Mouse (Mus musculus): ENCODE data around the gene Snx33. TPM values are rescaled to one million over a fixed set of nuclear protein-coding genes. Genes with fewer than 3 reads are reported as not detected.
"Not testable (repeated sequence)": the region's sequence is repeated elsewhere in the genome, so short reads cannot be mapped to it uniquely, and the experiment has no call there.

Gene Snx33
- polyA plus RNA-seq, 1 experiment from 2014 or later = 11.5 TPM

- H3K9me3 ChIP-seq; ATAC-seq (ENCODE audit: insufficient number of reproducible peaks, insufficient read depth, low FRiP score, low TSS enrichment, low read depth); H3K27ac ChIP-seq; H3K36me3 ChIP-seq; H3K9ac ChIP-seq; H3K27me3 ChIP-seq; H3K4me3 ChIP-seq; H3K4me2 ChIP-seq: not testable (repeated sequence)
- WGBS = 84% methylated on average over 5 of the region's 5 CpGs
- peaks cover 11% of the 10 kb centered on the region for H3K4me1 ChIP-seq
Observed at GRCm38 (mm10) chr9:56948699-56949098, 20.5 kb upstream of the Snx33 start.

- ATAC-seq (ENCODE audit: insufficient number of reproducible peaks, insufficient read depth, low FRiP score, low TSS enrichment, low read depth); H3K4me3 ChIP-seq; H3K27me3 ChIP-seq; H3K27ac ChIP-seq; H3K9me3 ChIP-seq; H3K36me3 ChIP-seq; H3K9ac ChIP-seq; H3K4me2 ChIP-seq: not testable (repeated sequence)
- H3K4me1 ChIP-seq = peaks cover 11% of the 10 kb centered on the region
- WGBS = 23% methylated on average over 3 of the region's 3 CpGs
Observed at GRCm38 (mm10) chr9:56947481-56947880, 19.3 kb upstream of the Snx33 start.

DNA sequence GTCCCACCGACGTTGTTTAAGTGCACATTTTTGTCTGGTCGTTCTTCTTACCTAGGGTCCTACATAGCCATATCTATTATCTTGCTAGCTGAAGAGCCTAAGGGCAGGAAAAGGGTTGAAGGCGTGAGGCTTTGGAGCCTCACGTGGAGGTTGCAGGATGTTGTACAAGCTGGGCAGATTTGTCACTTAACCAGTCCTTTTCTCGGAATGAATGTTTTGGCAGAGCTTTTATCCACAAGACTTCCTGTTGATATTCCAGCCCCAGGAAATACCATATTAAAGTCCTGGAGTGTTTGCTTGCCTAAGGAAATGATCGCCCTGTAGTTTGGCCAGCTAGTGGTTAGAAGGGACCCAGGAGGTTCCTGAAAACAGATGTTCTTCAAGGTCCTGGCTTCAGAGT, 10.2 kb upstream of the Snx33 start:
- H3K27me3 ChIP-seq = no peaks in the 10 kb centered on the region
- peaks cover 13% of the 10 kb centered on the region for H3K4me1 ChIP-seq
- no peak for ATAC-seq (ENCODE audit: insufficient number of reproducible peaks, insufficient read depth, low FRiP score, low TSS enrichment, low read depth)
- no peaks in the 10 kb centered on the region for H3K36me3 ChIP-seq
- peak overlapping the region; percentile 93 for H3K9ac ChIP-seq
- H3K4me2 ChIP-seq = peak overlapping the region; percentile 83
- no peaks in the 10 kb centered on the region for H3K9me3 ChIP-seq
- H3K27ac ChIP-seq = no peak overlapping the region; the same call in 1 of the 2 replicates
- peak overlapping the region; percentile 82 for H3K4me3 ChIP-seq
- WGBS = 2% methylated on average over 7 of the region's 7 CpGs

- Histone ChIP-seq H3K9me3 (no peaks in the 10 kb centered on the region), H3K4me1 (peaks cover 13% of the 10 kb centered on the region), H3K9ac (peak within 1 kb of the TSS; percentile 93), H3K4me3 (peak within 1 kb of the TSS; percentile 82), H3K27me3 (no peaks in the 10 kb centered on the region), H3K27ac (peak within 1 kb of the TSS; percentile 94), H3K4me2 (peak within 1 kb of the TSS; percentile 83), H3K36me3 (no peaks in the 10 kb centered on the region)
- under 1% methylated on average over 73 of the region's 73 CpGs for WGBS
- ATAC-seq (ENCODE audit: insufficient number of reproducible peaks, insufficient read depth, low FRiP score, low TSS enrichment, low read depth) = peak; percentile 87
Observed at GRCm38 (mm10) chr9:56937223-56938160, 9.3 kb upstream of the Snx33 start, which contains the start of gene Imp3. Gene Imp3, plus strand, starts transcription at chr9:56937475.

- Histone ChIP-seq H3K27me3 (no peaks in the 10 kb centered on the region), H3K9ac (0 out of 2 replicates have a peak overlapping the region, but pooled peaks have one; percentile 0), H3K4me1 (peaks cover 13% of the 10 kb centered on the region), H3K27ac (no peak overlapping the region), H3K36me3 (no peaks in the 10 kb centered on the region), H3K4me2 (peak overlapping the region; percentile 66), H3K9me3 (no peaks in the 10 kb centered on the region), H3K4me3 (peak overlapping the region; percentile 82)
- 16% methylated on average over 6 of the region's 6 CpGs for WGBS
- ATAC-seq (ENCODE audit: insufficient number of reproducible peaks, insufficient read depth, low FRiP score, low TSS enrichment, low read depth) = no peak
Observed at GRCm38 (mm10) chr9:56936861-56937222, 8.7 kb upstream of the Snx33 start.

DNA sequence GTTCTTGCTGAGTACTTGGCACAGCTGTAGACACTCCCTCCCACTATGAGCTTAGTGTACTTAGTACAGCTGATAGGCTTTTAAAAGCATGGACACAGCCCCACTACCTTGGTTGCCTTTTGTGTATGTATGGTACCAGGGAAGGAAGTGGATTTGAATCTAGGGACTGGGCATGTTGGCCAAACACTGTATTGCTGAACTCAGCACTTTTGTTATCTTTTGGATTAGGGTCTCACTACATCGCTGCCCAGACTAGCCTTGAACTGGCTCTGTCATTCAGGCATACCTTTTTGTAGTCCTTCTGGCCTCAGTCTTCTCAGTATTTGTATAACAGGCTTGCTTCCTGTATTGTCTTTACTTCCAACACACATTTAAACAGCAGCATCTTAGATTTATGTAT, 2.4 kb upstream of the Snx33 start:
- WGBS = 68% methylated on average over 1 of the region's 1 CpGs
- no peak for ATAC-seq (ENCODE audit: insufficient number of reproducible peaks, insufficient read depth, low FRiP score, low TSS enrichment, low read depth)
- no peak overlapping the region for H3K9ac ChIP-seq
- H3K9me3 ChIP-seq = no peaks in the 10 kb centered on the region
- H3K36me3 ChIP-seq = peaks cover 6% of the 10 kb centered on the region
- no peak overlapping the region for H3K4me2 ChIP-seq
- no peaks in the 10 kb centered on the region for H3K27me3 ChIP-seq
- no peak overlapping the region for H3K4me3 ChIP-seq
- H3K4me1 ChIP-seq = peaks cover 23% of the 10 kb centered on the region
- no peak overlapping the region for H3K27ac ChIP-seq

DNA sequence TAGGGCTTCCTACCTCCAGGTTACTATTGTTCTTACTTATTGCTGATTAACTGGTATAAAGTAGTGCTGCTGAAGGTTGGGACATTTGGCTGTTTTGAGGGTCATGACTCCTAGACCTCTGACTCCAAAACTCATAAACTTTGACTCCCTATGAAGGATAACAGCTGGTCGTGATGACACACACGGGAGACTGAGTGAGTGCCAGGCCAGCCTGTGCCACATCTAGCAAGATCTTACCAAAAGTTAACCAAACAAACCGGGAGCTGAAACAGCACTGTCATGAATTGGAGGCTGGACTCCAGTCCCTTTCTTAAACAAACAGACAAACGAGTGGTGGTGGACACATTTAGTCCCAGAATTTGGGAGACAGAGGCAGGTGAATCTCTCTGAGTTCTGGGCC, 1.3 kb upstream of the Snx33 start:
- WGBS = 67% methylated on average over 4 of the region's 4 CpGs
- H3K4me2 ChIP-seq = no peak overlapping the region

DNA sequence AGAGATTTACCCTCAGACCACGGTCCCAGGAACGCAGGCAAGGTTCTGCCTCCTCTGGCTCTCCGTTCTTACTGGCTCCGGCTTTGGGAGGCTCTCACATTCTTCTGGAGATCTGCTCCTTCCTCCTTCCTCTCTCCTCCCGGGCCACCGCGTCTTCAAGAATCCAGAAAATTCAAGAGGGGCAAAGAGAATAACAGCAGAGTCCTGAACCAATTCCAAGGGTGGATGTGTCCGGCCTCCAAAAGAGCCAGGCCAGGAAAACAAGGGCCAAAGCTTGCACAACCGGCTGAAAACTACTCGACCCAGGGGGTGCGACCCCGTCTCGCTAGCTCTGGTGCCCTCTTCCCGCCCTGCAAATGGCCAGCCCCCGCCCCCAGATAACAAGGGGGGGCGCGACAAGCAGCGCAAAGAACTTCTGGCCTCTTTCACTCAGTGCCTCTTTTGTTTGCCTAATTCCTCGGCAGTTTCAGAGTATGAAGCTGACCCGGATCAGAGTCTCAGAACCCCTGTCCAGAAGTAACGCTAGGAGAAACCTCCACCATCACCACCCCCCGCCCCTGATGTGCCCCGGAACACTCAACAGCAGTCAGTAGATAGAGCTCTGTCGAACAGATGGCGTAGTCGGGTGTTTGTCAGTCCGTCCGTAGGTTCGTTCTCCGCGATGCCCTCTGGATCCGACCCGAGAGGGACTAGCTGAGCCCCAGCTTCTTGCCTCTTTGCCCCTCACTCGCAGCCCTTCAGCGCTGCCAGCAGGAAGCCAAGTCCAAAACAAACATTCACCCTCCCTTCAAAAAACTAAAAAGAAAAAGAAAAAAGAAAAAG, 769 bp downstream of the Snx33 start:
- no peaks in the 10 kb centered on the region for H3K9me3 ChIP-seq
- peak overlapping the region; percentile 74 for H3K4me2 ChIP-seq
- H3K36me3 ChIP-seq = peaks cover 17% of the 10 kb centered on the region
- peak overlapping the region; percentile 99 for H3K27ac ChIP-seq
- peaks cover 52% of the 10 kb centered on the region for H3K4me1 ChIP-seq
- no peaks in the 10 kb centered on the region for H3K27me3 ChIP-seq
- H3K9ac ChIP-seq = peak overlapping the region; percentile 78
- WGBS = under 1% methylated on average over 35 of the region's 35 CpGs
- no peak for ATAC-seq (ENCODE audit: insufficient number of reproducible peaks, insufficient read depth, low FRiP score, low TSS enrichment, low read depth)
- H3K4me3 ChIP-seq = peak overlapping the region; percentile 59

More for the DNA sequence above, 1.3 kb upstream of the Snx33 start:
- peaks cover 33% of the 10 kb centered on the region for H3K4me1 ChIP-seq
- no peak overlapping the region for H3K4me3 ChIP-seq
- ATAC-seq (ENCODE audit: insufficient number of reproducible peaks, insufficient read depth, low FRiP score, low TSS enrichment, low read depth) = no peak
- peaks cover 12% of the 10 kb centered on the region for H3K36me3 ChIP-seq
- no peak overlapping the region for H3K27ac ChIP-seq
- H3K9ac ChIP-seq = no peak overlapping the region
- H3K9me3 ChIP-seq = no peaks in the 10 kb centered on the region
- no peaks in the 10 kb centered on the region for H3K27me3 ChIP-seq

DNA sequence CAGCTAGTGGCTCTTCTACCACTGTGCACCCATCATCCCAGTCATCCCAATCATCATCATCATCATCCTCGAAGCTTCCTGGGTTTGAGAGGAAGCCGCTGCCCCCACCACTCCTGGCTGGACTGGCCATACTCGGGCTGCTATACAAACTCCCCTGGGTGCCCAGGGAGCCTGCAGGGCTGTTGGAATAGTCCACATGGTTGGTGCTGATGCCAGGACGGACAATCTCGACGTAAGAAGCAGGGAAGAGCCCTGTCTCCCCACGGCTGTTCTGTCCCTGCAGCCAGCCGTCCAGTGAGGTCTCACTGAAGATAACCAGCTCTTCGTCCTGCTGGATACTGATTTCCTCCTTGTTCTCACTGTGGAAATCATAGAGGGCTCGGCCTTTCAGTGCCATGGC, 1.8 kb downstream of the Snx33 start:
- no peak overlapping the region; the same call in 1 of the 2 replicates for H3K27ac ChIP-seq
- no peaks in the 10 kb centered on the region for H3K27me3 ChIP-seq
- 81% methylated on average over 10 of the region's 10 CpGs for WGBS
- peak overlapping the region; percentile 78 for H3K9ac ChIP-seq
- H3K4me3 ChIP-seq = peak overlapping the region; percentile 59
- peaks cover 52% of the 10 kb centered on the region for H3K4me1 ChIP-seq
- peaks cover 6% of the 10 kb centered on the region; the same call in 1 of the 2 replicates for H3K9me3 ChIP-seq
- peak overlapping the region; percentile 74 for H3K4me2 ChIP-seq
- peaks cover 27% of the 10 kb centered on the region for H3K36me3 ChIP-seq
- ATAC-seq (ENCODE audit: insufficient number of reproducible peaks, insufficient read depth, low FRiP score, low TSS enrichment, low read depth) = no peak

DNA sequence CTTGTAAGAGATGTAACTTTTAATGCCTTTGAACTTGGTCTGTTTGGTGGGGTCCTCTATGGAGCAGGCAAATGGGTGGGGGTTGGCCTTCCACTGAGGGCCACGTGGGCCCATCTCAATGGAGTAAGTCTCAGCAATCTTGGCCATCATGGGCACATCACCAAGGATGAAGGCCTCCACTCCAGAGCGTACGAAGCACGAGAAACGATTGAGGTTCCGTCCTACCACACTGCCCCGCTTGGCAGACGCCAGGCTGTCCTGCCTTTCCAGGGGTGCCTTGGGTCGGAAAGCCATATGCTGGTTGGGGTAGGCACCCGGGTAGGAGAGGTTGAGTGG, 2.2 kb downstream of the Snx33 start:
- Histone ChIP-seq H3K27ac (no peak overlapping the region), H3K4me1 (peaks cover 52% of the 10 kb centered on the region), H3K4me2 (peak overlapping the region; percentile 74), H3K27me3 (no peaks in the 10 kb centered on the region), H3K9ac (peak overlapping the region; percentile 78), H3K36me3 (peaks cover 31% of the 10 kb centered on the region), H3K9me3 (peaks cover 6% of the 10 kb centered on the region; the same call in 1 of the 2 replicates), H3K4me3 (peak overlapping the region; percentile 59)
- 96% methylated on average over 10 of the region's 10 CpGs for WGBS
- ATAC-seq (ENCODE audit: insufficient number of reproducible peaks, insufficient read depth, low FRiP score, low TSS enrichment, low read depth) = no peak

DNA sequence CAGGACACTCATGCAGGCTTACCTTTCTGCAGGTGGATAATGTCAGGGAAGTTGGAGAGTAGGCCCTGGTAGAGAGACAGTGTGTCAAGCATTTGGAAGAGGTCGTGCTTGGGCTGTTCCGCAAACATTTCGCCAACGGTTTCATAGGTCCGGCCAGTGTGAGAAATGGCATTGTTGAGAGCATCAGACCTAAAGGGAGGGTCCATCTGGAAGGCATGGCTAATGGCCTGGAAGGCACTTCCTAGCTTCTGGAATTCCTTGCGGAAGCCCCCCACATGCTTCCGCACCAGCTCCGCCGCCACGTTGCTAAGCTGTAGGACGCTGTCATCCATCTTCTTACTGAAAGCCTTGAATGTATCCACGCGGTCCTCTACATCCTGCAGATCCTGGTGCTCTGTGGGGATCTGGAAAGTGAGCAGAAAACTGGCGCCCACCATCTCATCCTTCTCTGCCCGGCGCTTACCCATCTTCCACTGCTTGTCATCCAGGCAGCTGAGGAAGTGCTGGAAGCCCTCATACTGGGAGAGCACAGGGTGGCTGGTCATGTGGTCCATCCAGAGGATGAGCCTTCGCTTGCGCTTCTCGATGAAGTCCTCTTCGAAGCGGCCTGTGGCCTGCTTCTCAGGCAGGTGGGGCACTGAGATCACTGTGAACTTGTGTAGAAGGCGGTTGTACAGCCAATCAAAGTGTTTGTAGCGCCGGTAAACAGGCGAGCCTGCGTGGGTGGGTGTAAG, 2.7 kb downstream of the Snx33 start:
- Histone ChIP-seq H3K27me3 (no peaks in the 10 kb centered on the region), H3K4me2 (peak overlapping the region; percentile 74), H3K9me3 (peaks cover 6% of the 10 kb centered on the region; the same call in 1 of the 2 replicates), H3K9ac (peak overlapping the region; percentile 68), H3K4me3 (peak overlapping the region; percentile 59), H3K4me1 (peaks cover 52% of the 10 kb centered on the region), H3K27ac (0 out of 2 replicates have a peak overlapping the region, but pooled peaks have one; percentile 11), H3K36me3 (peaks cover 36% of the 10 kb centered on the region)
- WGBS = 92% methylated on average over 26 of the region's 26 CpGs
- no peak for ATAC-seq (ENCODE audit: insufficient number of reproducible peaks, insufficient read depth, low FRiP score, low TSS enrichment, low read depth)
